Mouse (Mus musculus) hindbrain, postnatal 0 days (tissue): Measurements from ENCODE around the gene Sema4c. TPM values are rescaled to one million over a fixed set of nuclear protein-coding genes. Genes with fewer than 3 reads are reported as not detected.

Source experiments
- ATAC-seq: fragments of 200-750 bp; cut with Nextera tagmentation; 2 replicates; pipeline ENCODE4 v1.8.0; 2017; ENCODE audit warnings: mild to moderate bottlenecking, moderate TSS enrichment, moderate library complexity
- DNase-seq: peaks from one replicate; pipeline ENCODE4 v3.0.0-alpha.2; 2015; ENCODE audit warnings: low spot score
- H3K27ac ChIP-seq: fragments of 300-500 bp; sonication (generic); 2 replicates; pipeline ENCODE4 v1.5.1; 2014; ENCODE audit warnings: mild to moderate bottlenecking
- H3K27me3 ChIP-seq: fragments of 300-500 bp; sonication (generic); 2 replicates; pipeline ENCODE4 v1.6.1; 2014; ENCODE audit warnings: low read length, mixed read lengths; ENCODE audit not compliant: insufficient read depth
- H3K36me3 ChIP-seq: fragments of 300-500 bp; sonication (generic); 2 replicates; pipeline ENCODE4 v1.6.1; 2014; ENCODE audit warnings: low read length, mixed read lengths; ENCODE audit not compliant: insufficient read depth
- H3K4me1 ChIP-seq: fragments of 300-500 bp; sonication (generic); 2 replicates; pipeline ENCODE4 v1.6.1; 2014; ENCODE audit warnings: antibody characterized with exemption, low read length, mixed read lengths; ENCODE audit not compliant: insufficient read depth
- H3K4me2 ChIP-seq: fragments of 300-500 bp; sonication (generic); 2 replicates; pipeline ENCODE4 v1.6.1; 2014; ENCODE audit warnings: low read depth, mild to moderate bottlenecking, low read length, moderate library complexity, mixed read lengths
- H3K4me3 ChIP-seq: fragments of 300-500 bp; sonication (generic); 2 replicates; pipeline ENCODE4 v1.5.1; 2014; ENCODE audit warnings: low read length
- H3K9ac ChIP-seq: fragments of 300-500 bp; sonication (generic); replicated peaks from 2 replicates; pipeline ENCODE4 v1.6.1; 2014; ENCODE audit warnings: mild to moderate bottlenecking, low read length, moderate library complexity, mixed read lengths
- H3K9me3 ChIP-seq: fragments of 300-500 bp; sonication (generic); 2 replicates; pipeline ENCODE4 v1.6.1; 2016; ENCODE audit warnings: low read length, mixed read lengths
- CTCF ChIP-seq: IDR thresholded peaks from 2 replicates; pipeline ENCODE4 v1.5.1; 2016; ENCODE audit warnings: antibody characterized with exemption, control low read depth, low read depth
- WGBS: fragments of 180-500 bp; shearing (Covaris S2); extraction: QIAGEN DNeasy Blood & Tissue Kit; methylation state at CpG from one replicate; pipeline ENCODE4 v1.1.7; 2014; 5-methylcytosine and 5-hydroxymethylcytosine counted together
- polyA plus RNA-seq: library from polyadenylated mRNA; unstranded; fragments of >200 nt; fragmentation: Nextera tagmentation; extraction: Ambion mirVana; gene quantifications from 2 replicates; pipeline ENCODE4 v1.2.1, GENCODE M21; 2015
- total RNA-seq: library from RNA; depleted of rRNA; stranded (reverse); fragments of >200 nt; gene quantifications from 2 replicates; pipeline ENCODE4 v1.2.3, GENCODE M21; 2014

The Sema4c gene
- total and polyA plus RNA-seq, 2 experiments from 2014 or later, result 14.4 to 32.3 TPM

GRCm38 (mm10) chr1:36567818-36568603, 9.9 kb upstream of the Sema4c start:
- H3K9me3 ChIP-seq, result no peaks in the 10 kb centered on the region

GRCm38 (mm10) chr1:36566425-36566824, 8.3 kb upstream of the Sema4c start:
- ATAC-seq (no peak), DNase-seq (no peak)
- no peaks in the 10 kb centered on the region for H3K36me3 ChIP-seq
- H3K4me2 ChIP-seq, result no peak overlapping the region
- H3K9ac ChIP-seq, result no peak overlapping the region
- no peaks in the 10 kb centered on the region for H3K27me3 ChIP-seq
- TF ChIP-seq CTCF, result no peak
- no peak overlapping the region for H3K27ac ChIP-seq
- no peaks in the 10 kb centered on the region for H3K9me3 ChIP-seq
- WGBS, result 20% methylated on average over 2 of the region's 2 CpGs
- H3K4me1 ChIP-seq, result no peaks in the 10 kb centered on the region
- no peak overlapping the region for H3K4me3 ChIP-seq

More at GRCm38 (mm10) chr1:36567818-36568603, 9.9 kb upstream of the Sema4c start:
- Histone ChIP-seq H3K4me1 (no peaks in the 10 kb centered on the region), H3K36me3 (no peaks in the 10 kb centered on the region), H3K9ac (no peak overlapping the region), H3K4me3 (no peak overlapping the region), H3K4me2 (no peak overlapping the region), H3K27me3 (no peaks in the 10 kb centered on the region), H3K27ac (no peak overlapping the region)
- 36% methylated on average over 21 of the region's 21 CpGs for whole genome bisulfite sequencing
- DNase-seq (no peak), ATAC-seq (no peak)
- no peak for TF ChIP-seq CTCF

GRCm38 (mm10) chr1:36564101-36564500, 6.0 kb upstream of the Sema4c start:
- no peak for DNase-seq
- no peak overlapping the region for H3K4me2 ChIP-seq
- H3K27ac ChIP-seq, result no peak overlapping the region
- no peak overlapping the region for H3K4me3 ChIP-seq
- no peaks in the 10 kb centered on the region for H3K4me1 ChIP-seq
- H3K9ac ChIP-seq, result no peak overlapping the region
- no peaks in the 10 kb centered on the region for H3K36me3 ChIP-seq
- WGBS, result 82% methylated on average over 6 of the region's 6 CpGs
- no peak for ATAC-seq
- no peaks in the 10 kb centered on the region for H3K27me3 ChIP-seq
- no peak for TF ChIP-seq CTCF
- H3K9me3 ChIP-seq, result no peaks in the 10 kb centered on the region

GRCm38 (mm10) chr1:36563632-36564031, 5.5 kb upstream of the Sema4c start:
- no peak overlapping the region for H3K4me3 ChIP-seq
- H3K36me3 ChIP-seq, result no peaks in the 10 kb centered on the region
- ATAC-seq (no peak), DNase-seq (no peak)
- peaks cover 3% of the 10 kb centered on the region; the same call in 1 of the 2 replicates for H3K4me1 ChIP-seq
- no peak overlapping the region for H3K27ac ChIP-seq
- WGBS, result 67% methylated on average over 4 of the region's 4 CpGs
- no peaks in the 10 kb centered on the region for H3K27me3 ChIP-seq
- no peak for TF ChIP-seq CTCF
- no peaks in the 10 kb centered on the region for H3K9me3 ChIP-seq
- no peak overlapping the region for H3K9ac ChIP-seq
- H3K4me2 ChIP-seq, result no peak overlapping the region

- Histone ChIP-seq H3K27ac (no peak overlapping the region), H3K9me3 (no peaks in the 10 kb centered on the region), H3K4me1 (peaks cover 6% of the 10 kb centered on the region; the same call in 1 of the 2 replicates), H3K9ac (no peak overlapping the region), H3K4me3 (no peak overlapping the region), H3K27me3 (no peaks in the 10 kb centered on the region), H3K36me3 (no peaks in the 10 kb centered on the region), H3K4me2 (no peak overlapping the region)
- no peak for TF ChIP-seq CTCF
- ATAC-seq (no peak), DNase-seq (no peak)
- WGBS, result 62% methylated on average over 2 of the region's 2 CpGs
Observed at GRCm38 (mm10) chr1:36563197-36563596, 5.0 kb upstream of the Sema4c start.

GRCm38 (mm10) chr1:36562388-36562787, 4.2 kb upstream of the Sema4c start:
- H3K36me3 ChIP-seq, result no peaks in the 10 kb centered on the region
- DNase-seq, result no peak
- TF ChIP-seq CTCF, result no peak
- no peaks in the 10 kb centered on the region for H3K27me3 ChIP-seq
- H3K9me3 ChIP-seq, result no peaks in the 10 kb centered on the region
- H3K4me2 ChIP-seq, result no peak overlapping the region
- H3K9ac ChIP-seq, result no peak overlapping the region
- no peak overlapping the region for H3K4me3 ChIP-seq
- H3K4me1 ChIP-seq, result peaks cover 6% of the 10 kb centered on the region; the same call in 1 of the 2 replicates
- H3K27ac ChIP-seq, result no peak overlapping the region
- no peak for ATAC-seq
- WGBS, result 82% methylated on average over 4 of the region's 4 CpGs

- Histone ChIP-seq H3K27me3 (no peaks in the 10 kb centered on the region), H3K9me3 (no peaks in the 10 kb centered on the region), H3K36me3 (no peaks in the 10 kb centered on the region), H3K4me1 (peaks cover 6% of the 10 kb centered on the region; the same call in 1 of the 2 replicates), H3K4me2 (no peak overlapping the region), H3K4me3 (no peak overlapping the region), H3K27ac (no peak overlapping the region), H3K9ac (no peak overlapping the region)
- WGBS, result 72% methylated on average over 6 of the region's 6 CpGs
- no peak for DNase-seq
- no peak for TF ChIP-seq CTCF
- no peak for ATAC-seq
Observed at GRCm38 (mm10) chr1:36560903-36561302, 2.8 kb upstream of the Sema4c start.
